Mouse (Mus musculus): ENCODE data around the gene Tex21. TPM values are rescaled to one million over a fixed set of nuclear protein-coding genes. Genes with fewer than 3 reads are reported as not detected.

Gene Tex21
- polyA plus RNA-seq, 1 experiment = not detected

DNA sequence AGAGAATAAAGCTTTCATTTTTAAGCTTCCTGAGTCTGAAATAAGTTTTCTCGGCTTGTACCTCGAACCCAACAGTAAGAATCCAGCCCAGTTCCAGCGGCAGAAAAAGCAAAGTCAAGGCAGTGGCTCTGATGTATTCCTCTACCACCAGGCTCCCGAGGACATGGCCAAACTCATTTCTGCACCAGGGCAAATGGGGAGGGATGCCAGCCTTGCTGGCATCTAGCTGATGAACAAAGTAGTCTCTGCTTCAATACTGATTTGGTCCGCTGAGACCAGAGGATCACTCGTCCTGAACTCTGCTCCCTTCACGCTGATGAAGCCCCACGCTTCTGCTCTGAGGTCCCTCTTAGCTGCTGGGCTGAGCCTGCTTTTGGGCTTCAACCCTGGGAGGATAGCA, 7.4 kb upstream of the Tex21 start:
- H3K4me1 ChIP-seq (replicated peaks; ENCODE audit: control insufficient read depth, insufficient read depth, low read length) = peaks cover 11% of the 10 kb centered on the region
- WGBS = 91% methylated on average over 8 of the region's 8 CpGs
- H3K27ac ChIP-seq (ENCODE audit: control insufficient read depth, insufficient read depth, low read length) = no peak overlapping the region
- no peaks in the 10 kb centered on the region for H3K36me3 ChIP-seq (ENCODE audit: control insufficient read depth, insufficient read depth, low read length)
- DNase-seq = no peak
- TF ChIP-seq CTCF (IDR thresholded peaks at IDR 0.05; ENCODE audit: borderline replicate concordance, control insufficient read depth, extremely low read depth, insufficient read depth, low read length, poor library complexity) (no peak), POLR2A (IDR thresholded peaks at IDR 0.05; ENCODE audit: control insufficient read depth, extremely low read depth, insufficient read depth, low read length, poor library complexity) (no peak)
- no peaks in the 10 kb centered on the region for H3K27me3 ChIP-seq (ENCODE audit: control insufficient read depth, insufficient read depth, low read length)
- H3K4me3 ChIP-seq (ENCODE audit: control insufficient read depth, insufficient read depth, low read length) = no peak overlapping the region

DNA sequence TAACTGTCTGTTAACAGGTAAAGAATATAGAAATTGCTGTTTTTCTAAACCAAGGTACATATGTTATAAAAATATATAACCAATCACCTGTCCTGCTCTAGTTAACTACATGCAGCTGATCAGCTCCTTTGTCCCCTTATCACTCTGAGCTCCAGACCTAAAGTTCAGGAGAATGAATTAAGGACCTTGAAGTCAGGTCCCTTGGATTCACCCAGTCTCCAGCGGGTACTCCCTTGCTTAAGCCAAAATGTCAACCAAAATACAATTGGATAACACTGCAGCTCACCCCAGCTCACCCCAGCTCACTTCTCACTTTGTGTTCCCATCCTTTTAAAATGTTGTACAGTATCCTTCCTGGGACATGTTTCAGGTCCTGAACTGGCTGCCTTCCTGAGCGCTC, 7.0 kb upstream of the Tex21 start:
- Histone ChIP-seq H3K4me3 (ENCODE audit: control insufficient read depth, insufficient read depth, low read length) (no peak overlapping the region), H3K36me3 (ENCODE audit: control insufficient read depth, insufficient read depth, low read length) (no peaks in the 10 kb centered on the region), H3K27ac (ENCODE audit: control insufficient read depth, insufficient read depth, low read length) (no peak overlapping the region), H3K27me3 (ENCODE audit: control insufficient read depth, insufficient read depth, low read length) (no peaks in the 10 kb centered on the region), H3K4me1 (replicated peaks; ENCODE audit: control insufficient read depth, insufficient read depth, low read length) (peaks cover 11% of the 10 kb centered on the region)
- no peak for DNase-seq
- WGBS = 95% methylated on average over 2 of the region's 2 CpGs
- TF ChIP-seq CTCF (IDR thresholded peaks at IDR 0.05; ENCODE audit: borderline replicate concordance, control insufficient read depth, extremely low read depth, insufficient read depth, low read length, poor library complexity) (no peak), POLR2A (IDR thresholded peaks at IDR 0.05; ENCODE audit: control insufficient read depth, extremely low read depth, insufficient read depth, low read length, poor library complexity) (no peak)

DNA sequence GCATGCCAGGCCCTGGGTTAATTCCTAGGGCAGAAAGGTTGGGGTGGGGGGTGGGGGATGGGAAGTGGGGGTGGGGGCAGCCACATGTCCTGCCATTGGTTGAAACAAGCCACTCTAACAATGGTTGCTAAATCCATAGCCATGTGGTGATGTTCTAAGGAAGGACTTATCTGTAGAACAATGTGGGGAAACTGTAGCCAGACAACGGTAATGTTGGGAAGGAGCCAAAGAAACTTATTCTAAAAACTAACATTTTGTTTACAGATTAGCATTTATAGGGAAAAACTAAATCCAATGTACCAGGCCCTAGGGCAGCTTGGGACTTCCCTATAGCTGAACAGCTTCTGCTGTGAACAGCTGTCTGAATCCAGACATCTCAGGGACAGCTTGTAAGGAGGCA, 6.5 kb upstream of the Tex21 start:
- Histone ChIP-seq H3K36me3 (ENCODE audit: control insufficient read depth, insufficient read depth, low read length) (no peaks in the 10 kb centered on the region), H3K4me1 (replicated peaks; ENCODE audit: control insufficient read depth, insufficient read depth, low read length) (peaks cover 11% of the 10 kb centered on the region), H3K4me3 (ENCODE audit: control insufficient read depth, insufficient read depth, low read length) (no peak overlapping the region), H3K27ac (ENCODE audit: control insufficient read depth, insufficient read depth, low read length) (no peak overlapping the region), H3K27me3 (ENCODE audit: control insufficient read depth, insufficient read depth, low read length) (no peaks in the 10 kb centered on the region)
- 87% methylated on average over 1 of the region's 1 CpGs for WGBS
- TF ChIP-seq CTCF (IDR thresholded peaks at IDR 0.05; ENCODE audit: borderline replicate concordance, control insufficient read depth, extremely low read depth, insufficient read depth, low read length, poor library complexity) = no peak
- TF ChIP-seq POLR2A (IDR thresholded peaks at IDR 0.05; ENCODE audit: control insufficient read depth, extremely low read depth, insufficient read depth, low read length, poor library complexity) = no peak
- DNase-seq = no peak

DNA sequence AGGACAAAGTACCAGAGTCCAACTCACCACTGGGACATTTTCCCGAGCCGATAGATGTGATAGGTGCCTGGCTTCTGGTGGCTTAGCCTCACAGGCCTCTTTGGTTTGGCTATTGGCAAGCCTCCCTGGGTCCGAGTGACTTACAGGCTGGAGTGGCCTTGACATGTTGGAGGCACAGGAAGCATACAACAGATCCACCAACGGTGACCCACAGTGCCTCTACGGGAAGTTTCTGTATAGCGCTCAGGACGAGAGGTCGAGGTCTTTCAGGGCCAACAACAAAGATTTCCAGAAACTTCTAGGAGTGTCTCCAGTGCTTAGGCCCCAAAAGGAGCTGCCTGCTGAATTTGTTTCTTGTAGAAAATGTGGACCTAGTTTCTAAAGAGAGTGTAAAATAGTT, 1.6 kb downstream of the Tex21 start:
- no peaks in the 10 kb centered on the region for H3K36me3 ChIP-seq (ENCODE audit: control insufficient read depth, insufficient read depth, low read length)
- DNase-seq = no peak
- no peaks in the 10 kb centered on the region for H3K27me3 ChIP-seq (ENCODE audit: control insufficient read depth, insufficient read depth, low read length)
- no peak overlapping the region for H3K4me3 ChIP-seq (ENCODE audit: control insufficient read depth, insufficient read depth, low read length)
- H3K4me1 ChIP-seq (replicated peaks; ENCODE audit: control insufficient read depth, insufficient read depth, low read length) = no peaks in the 10 kb centered on the region
- H3K27ac ChIP-seq (ENCODE audit: control insufficient read depth, insufficient read depth, low read length) = no peak overlapping the region
- WGBS = 89% methylated on average over 8 of the region's 8 CpGs
- TF ChIP-seq POLR2A (IDR thresholded peaks at IDR 0.05; ENCODE audit: control insufficient read depth, extremely low read depth, insufficient read depth, low read length, poor library complexity) (no peak), CTCF (IDR thresholded peaks at IDR 0.05; ENCODE audit: borderline replicate concordance, control insufficient read depth, extremely low read depth, insufficient read depth, low read length, poor library complexity) (no peak)

DNA sequence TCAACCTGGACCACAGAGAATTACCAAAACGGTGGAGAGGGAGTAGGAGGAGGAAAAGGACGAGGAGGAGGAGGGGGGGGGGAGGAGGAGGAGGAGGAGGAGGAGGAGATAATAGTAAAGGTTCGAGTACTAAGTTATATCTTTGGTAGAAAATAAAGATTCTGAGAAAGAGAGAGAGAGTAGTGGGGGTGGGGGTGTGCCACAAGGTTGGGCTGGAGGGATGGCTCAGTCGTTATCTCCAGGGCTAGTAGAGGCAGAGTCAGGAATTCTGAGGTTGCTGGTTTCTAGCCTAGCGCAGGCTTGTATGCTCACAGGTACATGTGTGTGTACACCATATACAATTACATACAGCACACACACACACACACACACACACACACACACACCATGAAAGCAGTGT, 4.7 kb downstream of the Tex21 start:
- no peaks in the 10 kb centered on the region for H3K27me3 ChIP-seq (ENCODE audit: control insufficient read depth, insufficient read depth, low read length)
- no peak overlapping the region for H3K27ac ChIP-seq (ENCODE audit: control insufficient read depth, insufficient read depth, low read length)
- no peak for TF ChIP-seq CTCF (IDR thresholded peaks at IDR 0.05; ENCODE audit: borderline replicate concordance, control insufficient read depth, extremely low read depth, insufficient read depth, low read length, poor library complexity)
- TF ChIP-seq POLR2A (IDR thresholded peaks at IDR 0.05; ENCODE audit: control insufficient read depth, extremely low read depth, insufficient read depth, low read length, poor library complexity) = no peak
- H3K4me1 ChIP-seq (replicated peaks; ENCODE audit: control insufficient read depth, insufficient read depth, low read length) = no peaks in the 10 kb centered on the region
- H3K36me3 ChIP-seq (ENCODE audit: control insufficient read depth, insufficient read depth, low read length) = no peaks in the 10 kb centered on the region
- DNase-seq = no peak
- no peak overlapping the region for H3K4me3 ChIP-seq (ENCODE audit: control insufficient read depth, insufficient read depth, low read length)
- WGBS = 72% methylated on average over 5 of the region's 5 CpGs

- Histone ChIP-seq H3K27me3 (ENCODE audit: control insufficient read depth, insufficient read depth, low read length) (no peaks in the 10 kb centered on the region), H3K4me3 (ENCODE audit: control insufficient read depth, insufficient read depth, low read length) (no peak overlapping the region), H3K36me3 (ENCODE audit: control insufficient read depth, insufficient read depth, low read length) (no peaks in the 10 kb centered on the region), H3K4me1 (replicated peaks; ENCODE audit: control insufficient read depth, insufficient read depth, low read length) (no peaks in the 10 kb centered on the region), H3K27ac (ENCODE audit: control insufficient read depth, insufficient read depth, low read length) (no peak overlapping the region)
- WGBS = 89% methylated on average over 3 of the region's 3 CpGs
- no peak for DNase-seq
- no peak for TF ChIP-seq POLR2A (IDR thresholded peaks at IDR 0.05; ENCODE audit: control insufficient read depth, extremely low read depth, insufficient read depth, low read length, poor library complexity)
Measured at GRCm38 (mm10) chr12:76241084-76241483, 5.5 kb downstream of the Tex21 start.

DNA sequence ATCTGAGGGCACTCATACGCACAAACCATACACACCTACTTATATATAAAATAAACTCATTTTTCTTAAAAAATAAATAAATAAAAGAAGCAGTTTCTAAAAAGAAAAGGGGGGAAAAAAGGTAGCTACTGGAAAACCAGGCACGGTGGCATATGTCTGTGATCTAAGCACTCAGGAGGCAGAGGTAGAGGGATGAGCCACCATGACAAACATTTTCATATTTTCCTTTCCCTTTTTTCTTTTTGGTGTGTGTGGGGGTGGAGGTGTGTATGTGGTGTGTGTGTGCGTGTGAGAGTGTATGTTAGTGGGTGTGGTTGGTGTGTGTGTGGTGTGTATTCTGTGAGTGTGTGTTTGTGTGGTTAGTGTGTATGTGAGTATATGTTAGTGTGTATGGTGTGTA, 5.9 kb downstream of the Tex21 start:
- Histone ChIP-seq H3K4me3 (ENCODE audit: control insufficient read depth, insufficient read depth, low read length) (no peak overlapping the region), H3K36me3 (ENCODE audit: control insufficient read depth, insufficient read depth, low read length) (no peaks in the 10 kb centered on the region), H3K4me1 (replicated peaks; ENCODE audit: control insufficient read depth, insufficient read depth, low read length) (no peaks in the 10 kb centered on the region), H3K27ac (ENCODE audit: control insufficient read depth, insufficient read depth, low read length) (no peak overlapping the region), H3K27me3 (ENCODE audit: control insufficient read depth, insufficient read depth, low read length) (no peaks in the 10 kb centered on the region)
- no peak for DNase-seq
- 85% methylated on average over 3 of the region's 3 CpGs for WGBS
- TF ChIP-seq CTCF (IDR thresholded peaks at IDR 0.05; ENCODE audit: borderline replicate concordance, control insufficient read depth, extremely low read depth, insufficient read depth, low read length, poor library complexity) = no peak
- no peak for TF ChIP-seq POLR2A (IDR thresholded peaks at IDR 0.05; ENCODE audit: control insufficient read depth, extremely low read depth, insufficient read depth, low read length, poor library complexity)
